Mouse (Mus musculus): Measurements from ENCODE around the gene Tbc1d15. TPM values are rescaled to one million over a fixed set of nuclear protein-coding genes. Genes with fewer than 3 reads are reported as not detected.
"Not testable (repeated sequence)": the region's sequence is repeated elsewhere in the genome, so short reads cannot be mapped to it uniquely, and the experiment has no call there.

The Tbc1d15 gene
- polyA plus RNA-seq, 1 experiment from 2014 or later, result 30.8 TPM

DNA sequence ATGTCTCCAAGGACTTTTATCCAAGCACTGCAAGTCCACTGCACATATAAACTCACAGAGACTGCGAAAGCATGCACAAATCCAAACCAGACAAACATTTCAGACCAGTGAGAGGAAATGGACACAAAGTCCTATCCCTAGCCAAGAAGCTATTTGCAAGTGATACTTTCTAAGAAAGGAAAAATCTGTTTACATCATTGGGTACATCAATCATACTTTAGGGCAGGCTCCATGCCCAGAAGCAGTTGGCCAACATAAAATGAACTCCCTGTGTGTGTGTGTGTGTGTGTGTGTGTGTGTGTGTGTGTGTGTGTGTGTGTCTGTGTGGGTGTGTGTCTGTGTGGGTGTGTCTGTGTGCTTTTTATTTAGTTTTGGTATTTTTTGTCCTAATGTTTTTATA is 63.9 kb downstream of the Tbc1d15 start:
- 64% methylated on average over 1 of the region's 1 CpGs for WGBS
- Histone ChIP-seq H3K4me3 (no peak overlapping the region), H3K4me2 (no peak overlapping the region), H3K27ac (replicated peaks) (no peak overlapping the region), H3K9ac (no peak overlapping the region), H3K36me3 (no peaks in the 10 kb centered on the region), H3K27me3 (replicated peaks) (no peaks in the 10 kb centered on the region), H3K9me3 (no peaks in the 10 kb centered on the region), H3K4me1 (no peaks in the 10 kb centered on the region)
- ATAC-seq (ENCODE audit: extremely low read depth, insufficient number of reproducible peaks, low FRiP score, low TSS enrichment), result no peak

DNA sequence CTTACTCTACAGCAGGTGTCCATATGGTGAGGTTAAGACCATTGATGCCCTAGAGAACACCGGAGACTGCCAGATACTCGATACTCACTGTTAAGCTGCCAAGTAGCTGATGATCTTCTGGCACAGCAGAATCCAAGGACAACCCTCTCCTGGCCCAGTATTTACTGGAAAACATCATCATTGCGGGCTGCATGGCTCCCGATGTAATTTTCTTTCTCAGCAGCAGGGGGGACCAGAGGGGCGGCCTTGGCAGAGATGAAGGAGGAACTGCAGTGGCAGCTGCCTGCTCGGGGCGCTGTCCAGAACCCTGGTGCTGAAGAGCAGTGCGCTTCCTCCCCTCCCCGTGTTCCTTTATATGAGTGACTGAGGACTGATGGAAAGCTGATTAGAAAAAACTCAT is 66.6 kb downstream of the Tbc1d15 start, which contains the start of gene Tph2:
Gene Tph2 (minus strand): TSS at position 326 of the 400 bp plus-strand sequence.
- Histone ChIP-seq H3K9me3 (no peaks in the 10 kb centered on the region), H3K27ac (replicated peaks) (no peak within 1 kb of the TSS), H3K4me2 (no peak within 1 kb of the TSS), H3K4me1 (no peaks in the 10 kb centered on the region), H3K4me3 (no peak within 1 kb of the TSS), H3K36me3 (no peaks in the 10 kb centered on the region), H3K27me3 (replicated peaks) (no peaks in the 10 kb centered on the region), H3K9ac (no peak within 1 kb of the TSS)
- ATAC-seq (ENCODE audit: extremely low read depth, insufficient number of reproducible peaks, low FRiP score, low TSS enrichment), result no peak
- 8% methylated on average over 9 of the region's 9 CpGs for WGBS

DNA sequence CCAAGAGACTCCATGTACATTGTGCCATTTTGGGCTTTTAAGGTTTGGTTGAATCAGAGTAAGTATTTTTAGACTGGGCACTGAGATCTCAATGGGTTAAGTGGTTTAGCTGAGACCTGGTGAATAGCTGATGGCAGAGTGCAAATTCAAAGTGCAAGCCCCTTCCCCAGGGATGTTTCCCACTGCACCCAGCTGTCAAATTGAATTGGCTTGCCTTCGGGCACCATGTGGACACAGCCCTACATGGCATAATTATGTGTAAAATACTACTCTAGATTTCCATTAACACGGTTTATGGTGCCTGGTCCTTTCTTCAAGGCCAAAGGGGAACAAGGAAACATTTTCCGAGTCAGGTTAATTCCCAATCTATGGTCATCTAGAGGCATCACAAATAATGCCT is 70.2 kb downstream of the Tbc1d15 start:
- ATAC-seq (ENCODE audit: extremely low read depth, insufficient number of reproducible peaks, low FRiP score, low TSS enrichment), result no peak
- no peaks in the 10 kb centered on the region for H3K27me3 ChIP-seq (replicated peaks)
- H3K4me2 ChIP-seq, result no peak overlapping the region
- no peak overlapping the region for H3K4me3 ChIP-seq
- H3K36me3 ChIP-seq, result no peaks in the 10 kb centered on the region
- H3K9ac ChIP-seq, result no peak overlapping the region
- WGBS, result 61% methylated on average over 3 of the region's 3 CpGs
- H3K27ac ChIP-seq (replicated peaks), result no peak overlapping the region
- no peaks in the 10 kb centered on the region for H3K9me3 ChIP-seq
- H3K4me1 ChIP-seq, result no peaks in the 10 kb centered on the region

DNA sequence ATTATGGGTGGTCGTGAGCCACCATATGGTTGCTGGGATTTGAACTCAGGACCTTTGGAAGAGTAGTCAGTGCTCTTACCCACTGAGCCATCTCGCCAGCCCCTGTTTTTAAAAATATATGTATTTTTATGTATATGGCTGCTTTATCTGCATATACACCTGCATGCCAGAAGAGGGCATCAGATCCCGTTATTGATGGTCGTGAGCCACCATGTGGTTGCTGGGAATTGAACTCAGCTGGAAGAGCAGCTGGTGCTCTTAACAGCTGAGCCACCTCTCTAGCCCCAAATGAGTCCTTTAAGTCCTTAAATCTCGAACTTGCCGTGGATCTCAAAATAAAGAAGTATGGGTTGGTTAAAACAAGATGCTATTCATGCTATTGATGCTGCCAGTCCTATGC is 73.2 kb downstream of the Tbc1d15 start:
- 58% methylated on average over 6 of the region's 6 CpGs for WGBS
- H3K4me1 ChIP-seq; ATAC-seq (ENCODE audit: extremely low read depth, insufficient number of reproducible peaks, low FRiP score, low TSS enrichment): not testable (repeated sequence)

DNA sequence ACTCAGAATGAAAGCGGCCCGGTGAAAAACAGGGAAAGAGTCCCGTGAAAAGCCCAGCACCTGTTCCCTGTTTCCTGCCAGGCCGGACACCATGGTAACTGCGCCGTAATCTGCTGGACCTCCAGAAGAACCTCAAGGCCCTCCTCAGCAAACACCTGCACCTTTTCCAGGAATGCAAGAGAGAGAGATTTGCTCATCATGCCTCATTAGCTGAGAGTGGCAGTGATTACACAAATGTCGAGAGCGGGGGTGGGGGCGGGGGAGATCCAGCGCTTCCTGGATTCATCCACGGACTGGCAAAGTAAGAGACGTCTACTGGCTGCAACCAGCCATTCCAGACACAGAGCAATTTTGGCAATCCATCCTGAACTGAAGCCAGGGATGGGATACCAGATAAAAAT is 75.7 kb downstream of the Tbc1d15 start:
- peaks cover 14% of the 10 kb centered on the region; the same call in 1 of the 2 replicates for H3K4me1 ChIP-seq
- 0 out of 2 replicates have a peak overlapping the region, but pooled peaks have one; percentile 16 for H3K4me2 ChIP-seq
- H3K27me3 ChIP-seq (replicated peaks), result no peaks in the 10 kb centered on the region
- 50% methylated on average over 12 of the region's 12 CpGs for WGBS
- H3K27ac ChIP-seq (replicated peaks), result no peak overlapping the region
- ATAC-seq (ENCODE audit: extremely low read depth, insufficient number of reproducible peaks, low FRiP score, low TSS enrichment), result no peak
- H3K36me3 ChIP-seq, result no peaks in the 10 kb centered on the region
- H3K4me3 ChIP-seq, result no peak overlapping the region
- no peaks in the 10 kb centered on the region for H3K9me3 ChIP-seq
- H3K9ac ChIP-seq, result no peak overlapping the region

More for the DNA sequence above, 73.2 kb downstream of the Tbc1d15 start:
- H3K4me3 ChIP-seq; H3K9ac ChIP-seq; H3K4me2 ChIP-seq; H3K27me3 ChIP-seq (replicated peaks); H3K9me3 ChIP-seq; H3K27ac ChIP-seq (replicated peaks); H3K36me3 ChIP-seq: not testable (repeated sequence)

DNA sequence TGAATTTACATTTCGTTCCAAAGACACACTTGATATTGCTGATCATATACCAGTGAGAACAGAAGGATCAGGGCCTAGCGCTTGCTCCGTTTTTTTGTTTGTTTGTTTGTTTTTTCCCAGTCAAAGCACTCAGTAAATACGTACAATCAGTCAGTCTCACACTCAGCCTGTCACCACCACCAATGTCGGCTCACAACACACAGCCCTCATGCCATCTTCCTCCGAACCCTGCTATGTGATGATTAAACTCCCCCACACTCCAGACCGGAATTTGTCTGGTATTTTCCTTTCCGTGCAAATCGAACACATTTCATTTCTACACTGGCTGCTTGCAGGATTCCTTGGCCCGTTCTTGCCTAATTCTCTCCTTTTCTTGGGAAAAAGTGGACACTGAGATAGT is 77.9 kb downstream of the Tbc1d15 start:
- H3K9ac ChIP-seq, result no peak overlapping the region
- no peaks in the 10 kb centered on the region for H3K36me3 ChIP-seq
- H3K27ac ChIP-seq (replicated peaks), result no peak overlapping the region
- H3K9me3 ChIP-seq, result no peaks in the 10 kb centered on the region
- H3K4me2 ChIP-seq, result peak overlapping the region; percentile 38
- WGBS, result 59% methylated on average over 10 of the region's 10 CpGs
- no peak for ATAC-seq (ENCODE audit: extremely low read depth, insufficient number of reproducible peaks, low FRiP score, low TSS enrichment)
- H3K4me1 ChIP-seq, result peaks cover 14% of the 10 kb centered on the region; the same call in 1 of the 2 replicates
- no peaks in the 10 kb centered on the region for H3K27me3 ChIP-seq (replicated peaks)
- no peak overlapping the region for H3K4me3 ChIP-seq

DNA sequence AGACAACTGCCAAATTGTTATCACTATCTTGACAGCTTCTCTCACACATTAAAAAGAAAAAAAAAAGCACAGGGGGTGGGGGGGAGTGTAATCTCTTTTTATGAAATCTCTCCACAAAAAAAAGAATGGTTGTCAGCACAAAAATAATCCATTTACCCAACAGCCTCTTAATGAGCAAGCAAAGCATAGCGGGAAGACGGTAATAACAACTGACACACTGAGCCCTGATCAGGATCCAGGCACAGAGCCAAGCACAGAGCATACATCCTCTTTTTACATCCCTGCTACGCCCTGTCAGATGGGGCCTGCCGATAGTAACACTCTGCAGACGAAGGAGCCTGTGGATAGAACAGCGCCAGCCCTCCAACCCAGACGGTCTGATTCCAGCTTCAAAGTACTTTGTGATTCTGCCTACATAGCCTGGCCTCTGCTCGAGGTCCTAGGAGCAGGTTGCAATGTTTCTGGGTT is 79.9 kb downstream of the Tbc1d15 start:
- Histone ChIP-seq H3K9ac (no peak overlapping the region), H3K4me3 (no peak overlapping the region), H3K36me3 (no peaks in the 10 kb centered on the region), H3K4me1 (peaks cover 14% of the 10 kb centered on the region; the same call in 1 of the 2 replicates), H3K9me3 (no peaks in the 10 kb centered on the region), H3K4me2 (no peak overlapping the region), H3K27ac (replicated peaks) (no peak overlapping the region), H3K27me3 (replicated peaks) (no peaks in the 10 kb centered on the region)
- WGBS, result 28% methylated on average over 8 of the region's 8 CpGs
- no peak for ATAC-seq (ENCODE audit: extremely low read depth, insufficient number of reproducible peaks, low FRiP score, low TSS enrichment)

DNA sequence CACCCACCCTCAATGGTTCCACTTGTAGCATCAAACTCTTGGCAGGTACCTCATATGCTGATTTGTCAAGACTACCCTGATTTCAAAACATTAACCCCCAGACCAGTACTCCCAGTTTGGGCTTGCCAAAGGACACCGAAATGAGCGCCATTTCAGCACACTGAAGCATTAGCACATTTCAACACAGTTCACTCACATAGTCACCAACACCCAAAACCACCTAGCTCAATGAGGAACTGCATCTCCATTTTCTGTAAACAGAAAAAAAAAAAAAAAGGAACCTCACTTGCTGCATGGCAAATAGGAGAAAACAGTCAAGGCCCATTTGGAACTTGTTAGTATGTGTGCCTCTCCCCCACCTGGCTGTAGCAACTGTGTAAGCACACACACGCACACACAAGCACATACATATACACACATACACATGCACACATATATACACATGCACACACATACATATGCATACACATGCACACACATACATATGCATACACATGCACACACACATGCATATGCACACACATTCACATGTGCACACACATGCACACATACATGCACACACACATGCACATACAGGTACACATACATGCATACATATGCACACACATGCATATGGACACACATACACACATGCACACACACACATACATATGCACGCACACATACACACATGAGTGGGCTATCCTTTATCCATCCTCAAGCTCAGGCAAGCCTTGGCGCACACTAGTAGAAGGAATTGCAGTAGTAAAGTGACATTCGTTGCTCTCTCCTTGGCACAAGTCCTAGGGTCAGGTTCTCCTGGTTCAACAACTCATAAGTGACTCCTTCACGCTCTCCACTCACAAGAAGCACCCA is 80.5 kb downstream of the Tbc1d15 start:
- H3K9me3 ChIP-seq, result no peaks in the 10 kb centered on the region
- H3K9ac ChIP-seq, result no peak overlapping the region
- no peaks in the 10 kb centered on the region for H3K36me3 ChIP-seq
- 74% methylated on average over 7 of the region's 7 CpGs for WGBS
- peaks cover 14% of the 10 kb centered on the region; the same call in 1 of the 2 replicates for H3K4me1 ChIP-seq
- no peak for ATAC-seq (ENCODE audit: extremely low read depth, insufficient number of reproducible peaks, low FRiP score, low TSS enrichment)
- H3K27me3 ChIP-seq (replicated peaks), result no peaks in the 10 kb centered on the region
- no peak overlapping the region for H3K4me3 ChIP-seq
- H3K27ac ChIP-seq (replicated peaks), result no peak overlapping the region
- no peak overlapping the region for H3K4me2 ChIP-seq

DNA sequence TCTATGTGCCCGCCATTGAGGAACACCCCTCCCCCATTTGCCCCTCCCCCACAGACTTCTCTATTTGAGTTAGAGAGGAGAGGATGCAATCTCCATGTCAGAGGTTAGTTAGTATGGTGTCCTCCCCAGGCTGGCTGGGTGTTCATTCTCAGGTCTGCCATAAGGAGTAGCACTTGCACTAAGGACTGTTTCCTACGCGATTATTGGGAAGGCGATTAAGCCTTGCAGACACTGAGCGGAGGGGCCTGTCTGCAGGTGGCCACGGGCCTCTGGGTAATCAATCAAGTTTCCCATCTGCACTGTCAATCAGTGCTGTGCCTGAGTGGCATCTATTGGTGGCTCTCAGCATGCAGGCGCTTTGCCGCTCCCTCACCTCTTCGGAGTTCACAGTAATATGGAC is 81.9 kb downstream of the Tbc1d15 start:
- H3K4me2 ChIP-seq, result no peak overlapping the region
- H3K9me3 ChIP-seq, result no peaks in the 10 kb centered on the region
- 35% methylated on average over 9 of the region's 9 CpGs for WGBS
- no peak overlapping the region for H3K27ac ChIP-seq (replicated peaks)
- no peak overlapping the region for H3K9ac ChIP-seq
- H3K27me3 ChIP-seq (replicated peaks), result peaks cover 2% of the 10 kb centered on the region; the same call in 1 of the 2 replicates
- H3K36me3 ChIP-seq, result no peaks in the 10 kb centered on the region
- ATAC-seq (ENCODE audit: extremely low read depth, insufficient number of reproducible peaks, low FRiP score, low TSS enrichment), result no peak
- peaks cover 14% of the 10 kb centered on the region; the same call in 1 of the 2 replicates for H3K4me1 ChIP-seq
- no peak overlapping the region for H3K4me3 ChIP-seq

DNA sequence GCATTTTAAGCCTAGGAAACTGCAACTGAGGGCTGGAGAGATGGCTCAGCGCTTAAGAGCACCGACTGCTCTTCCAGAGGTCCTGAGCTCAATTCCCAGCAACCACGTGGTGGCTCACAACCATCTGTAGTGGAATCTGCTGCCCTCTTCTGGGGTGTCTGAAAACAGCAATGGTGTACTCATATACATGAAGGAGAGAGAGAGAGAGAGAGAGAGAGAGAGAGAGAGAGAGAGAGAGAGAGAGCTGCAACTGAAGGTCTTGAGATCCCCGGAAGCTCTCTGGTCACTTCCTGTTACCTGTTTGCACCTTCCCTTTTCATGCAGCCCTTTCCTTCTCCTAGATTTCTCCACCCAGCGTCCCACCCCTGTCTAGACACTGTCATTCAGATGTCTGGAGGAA is 91.0 kb downstream of the Tbc1d15 start:
- no peak overlapping the region for H3K27ac ChIP-seq (replicated peaks)
- 66% methylated on average over 5 of the region's 5 CpGs for WGBS

More for the DNA sequence above, 91.0 kb downstream of the Tbc1d15 start:
- Histone ChIP-seq H3K4me1 (no peaks in the 10 kb centered on the region), H3K36me3 (no peaks in the 10 kb centered on the region), H3K27me3 (replicated peaks) (peaks cover 19% of the 10 kb centered on the region), H3K9ac (no peak overlapping the region), H3K4me3 (no peak overlapping the region), H3K4me2 (no peak overlapping the region), H3K9me3 (no peaks in the 10 kb centered on the region)
- ATAC-seq (ENCODE audit: extremely low read depth, insufficient number of reproducible peaks, low FRiP score, low TSS enrichment), result no peak

Data from heart, embryonic 13.5 days (tissue).